Mouse (Mus musculus): ENCODE data around the gene Ankrd28. TPM values are rescaled to one million over a fixed set of nuclear protein-coding genes. Genes with fewer than 3 reads are reported as not detected.

Gene Ankrd28
- polyA plus RNA-seq, 1 experiment: 4.5 TPM

- WGBS: 47% methylated on average over 7 of the region's 7 CpGs
- DNase-seq (ENCODE audit: low read depth, low spot score): no peak
Measured at GRCm38 (mm10) chr14:31656386-31656785, 174.1 kb downstream of the Ankrd28 start.

GRCm38 (mm10) chr14:31655406-31655805 is 175.0 kb downstream of the Ankrd28 start:
- no peak for DNase-seq (ENCODE audit: low read depth, low spot score)
- WGBS: 90% methylated on average over 14 of the region's 14 CpGs

GRCm38 (mm10) chr14:31654816-31655215 is 175.6 kb downstream of the Ankrd28 start:
- no peak for DNase-seq (ENCODE audit: low read depth, low spot score)
- WGBS: 90% methylated on average over 5 of the region's 5 CpGs

- DNase-seq (ENCODE audit: low read depth, low spot score): no peak
- 77% methylated on average over 14 of the region's 14 CpGs for WGBS
Measured at GRCm38 (mm10) chr14:31653101-31653875, 177.2 kb downstream of the Ankrd28 start.

GRCm38 (mm10) chr14:31652624-31653023 is 177.8 kb downstream of the Ankrd28 start:
- no peak for DNase-seq (ENCODE audit: low read depth, low spot score)
- 83% methylated on average over 1 of the region's 1 CpGs for WGBS

GRCm38 (mm10) chr14:31652106-31652505 is 178.3 kb downstream of the Ankrd28 start:
- 68% methylated on average over 5 of the region's 5 CpGs for WGBS
- DNase-seq (ENCODE audit: low read depth, low spot score): no peak

GRCm38 (mm10) chr14:31651206-31651605 is 179.2 kb downstream of the Ankrd28 start:
- WGBS: 86% methylated on average over 7 of the region's 7 CpGs
- DNase-seq (ENCODE audit: low read depth, low spot score): no peak

- DNase-seq (ENCODE audit: low read depth, low spot score): no peak
- WGBS: 99% methylated on average over 3 of the region's 3 CpGs
Measured at GRCm38 (mm10) chr14:31650347-31650746, 180.1 kb downstream of the Ankrd28 start.

Other genes with a start within 250 kb of the Ankrd28 start
- 1.3 and 1.7 TPM in 2 replicates for gene Colq, start 239.3 kb downstream of the Ankrd28 start, polyA plus RNA-seq (2012; rRNA removed)
- gene Gm49387, start 189.8 kb downstream of the Ankrd28 start, polyA plus RNA-seq (2012; rRNA removed): not detected in 2 replicates
- gene Btd, start 189.6 kb downstream of the Ankrd28 start, polyA plus RNA-seq (2012; rRNA removed): 27.9 and 28.8 TPM in 2 replicates
- 7.2 and 8.0 TPM in 2 replicates for gene Hacl1, start 189.4 kb downstream of the Ankrd28 start, polyA plus RNA-seq (2012; rRNA removed)
- 1.2 and 1.9 TPM in 2 replicates for gene Galnt15, start 198.3 kb upstream of the Ankrd28 start, polyA plus RNA-seq (2012; rRNA removed)

All from large intestine, adult 2 months (tissue).